Mouse (Mus musculus): ENCODE measurements around the gene Gpr3. TPM values are rescaled to one million over a fixed set of nuclear protein-coding genes. Genes with fewer than 3 reads are reported as not detected.
A peak's percentile ranks its signal among the peaks of the same experiment; 100 is the strongest.

Gene Gpr3
- polyA plus RNA-seq, 1 experiment, result 16.1 TPM

GRCm38 (mm10) chr4:133250609-133251008 lies 38.3 kb upstream of the Gpr3 start:
- peak overlapping the region; percentile 19 for H3K4me3 ChIP-seq (ENCODE audit: insufficient read depth, low read length)
- no peaks in the 10 kb centered on the region for H3K4me1 ChIP-seq (ENCODE audit: control insufficient read depth, insufficient read depth, low read length)
- H3K27ac ChIP-seq (ENCODE audit: insufficient read depth, low read length), result no peak overlapping the region
- TF ChIP-seq POLR2A (IDR thresholded peaks at IDR 0.05; ENCODE audit: extremely low read depth, insufficient read depth, low read length) (no peak), CTCF (IDR thresholded peaks at IDR 0.05; ENCODE audit: extremely low read depth, insufficient read depth, low read length) (peak; percentile 53)

GRCm38 (mm10) chr4:133247806-133248449 lies 35.6 kb upstream of the Gpr3 start:
- TF ChIP-seq CTCF (IDR thresholded peaks at IDR 0.05; ENCODE audit: extremely low read depth, insufficient read depth, low read length), result no peak
- no peak for TF ChIP-seq POLR2A (IDR thresholded peaks at IDR 0.05; ENCODE audit: extremely low read depth, insufficient read depth, low read length)
- no peak overlapping the region for H3K4me3 ChIP-seq (ENCODE audit: insufficient read depth, low read length)

GRCm38 (mm10) chr4:133247072-133247471 lies 34.7 kb upstream of the Gpr3 start:
- Histone ChIP-seq H3K4me1 (ENCODE audit: control insufficient read depth, insufficient read depth, low read length) (no peaks in the 10 kb centered on the region), H3K4me3 (ENCODE audit: insufficient read depth, low read length) (no peak overlapping the region), H3K27ac (ENCODE audit: insufficient read depth, low read length) (no peak overlapping the region)
- TF ChIP-seq POLR2A (IDR thresholded peaks at IDR 0.05; ENCODE audit: extremely low read depth, insufficient read depth, low read length) (no peak), CTCF (IDR thresholded peaks at IDR 0.05; ENCODE audit: extremely low read depth, insufficient read depth, low read length) (no peak)

More at GRCm38 (mm10) chr4:133247806-133248449, 35.6 kb upstream of the Gpr3 start:
- Histone ChIP-seq H3K27ac (ENCODE audit: insufficient read depth, low read length) (no peak overlapping the region), H3K4me1 (ENCODE audit: control insufficient read depth, insufficient read depth, low read length) (no peaks in the 10 kb centered on the region)

- Histone ChIP-seq H3K4me3 (ENCODE audit: insufficient read depth, low read length) (no peak overlapping the region), H3K27ac (ENCODE audit: insufficient read depth, low read length) (no peak overlapping the region), H3K4me1 (ENCODE audit: control insufficient read depth, insufficient read depth, low read length) (no peaks in the 10 kb centered on the region)
- no peak for TF ChIP-seq CTCF (IDR thresholded peaks at IDR 0.05; ENCODE audit: extremely low read depth, insufficient read depth, low read length)
- no peak for TF ChIP-seq POLR2A (IDR thresholded peaks at IDR 0.05; ENCODE audit: extremely low read depth, insufficient read depth, low read length)
Observed at GRCm38 (mm10) chr4:133244289-133244688, 32.0 kb upstream of the Gpr3 start.

- Histone ChIP-seq H3K4me1 (ENCODE audit: control insufficient read depth, insufficient read depth, low read length) (no peaks in the 10 kb centered on the region), H3K27ac (ENCODE audit: insufficient read depth, low read length) (no peak overlapping the region), H3K4me3 (ENCODE audit: insufficient read depth, low read length) (no peak overlapping the region)
- TF ChIP-seq POLR2A (IDR thresholded peaks at IDR 0.05; ENCODE audit: extremely low read depth, insufficient read depth, low read length) (no peak), CTCF (IDR thresholded peaks at IDR 0.05; ENCODE audit: extremely low read depth, insufficient read depth, low read length) (no peak)
Observed at GRCm38 (mm10) chr4:133243538-133243937, 31.2 kb upstream of the Gpr3 start.

- Histone ChIP-seq H3K27ac (ENCODE audit: insufficient read depth, low read length) (no peak overlapping the region), H3K4me3 (ENCODE audit: insufficient read depth, low read length) (no peak overlapping the region), H3K4me1 (ENCODE audit: control insufficient read depth, insufficient read depth, low read length) (no peaks in the 10 kb centered on the region)
- TF ChIP-seq POLR2A (IDR thresholded peaks at IDR 0.05; ENCODE audit: extremely low read depth, insufficient read depth, low read length) (no peak), CTCF (IDR thresholded peaks at IDR 0.05; ENCODE audit: extremely low read depth, insufficient read depth, low read length) (no peak)
Observed at GRCm38 (mm10) chr4:133242710-133243109, 30.4 kb upstream of the Gpr3 start.

GRCm38 (mm10) chr4:133241910-133242309 lies 29.6 kb upstream of the Gpr3 start:
- Histone ChIP-seq H3K4me1 (ENCODE audit: control insufficient read depth, insufficient read depth, low read length) (no peaks in the 10 kb centered on the region), H3K4me3 (ENCODE audit: insufficient read depth, low read length) (peak overlapping the region; percentile 40), H3K27ac (ENCODE audit: insufficient read depth, low read length) (no peak overlapping the region)
- TF ChIP-seq POLR2A (IDR thresholded peaks at IDR 0.05; ENCODE audit: extremely low read depth, insufficient read depth, low read length) (no peak), CTCF (IDR thresholded peaks at IDR 0.05; ENCODE audit: extremely low read depth, insufficient read depth, low read length) (no peak)

GRCm38 (mm10) chr4:133240934-133241908 lies 28.9 kb upstream of the Gpr3 start:
- peak overlapping the region; percentile 40 for H3K4me3 ChIP-seq (ENCODE audit: insufficient read depth, low read length)
- no peak for TF ChIP-seq CTCF (IDR thresholded peaks at IDR 0.05; ENCODE audit: extremely low read depth, insufficient read depth, low read length)
- peak; percentile 85; the same call in 1 of the 2 replicates for TF ChIP-seq POLR2A (IDR thresholded peaks at IDR 0.05; ENCODE audit: extremely low read depth, insufficient read depth, low read length)
- H3K27ac ChIP-seq (ENCODE audit: insufficient read depth, low read length), result peak overlapping the region; percentile 83
- no peaks in the 10 kb centered on the region for H3K4me1 ChIP-seq (ENCODE audit: control insufficient read depth, insufficient read depth, low read length)

- Histone ChIP-seq H3K4me3 (ENCODE audit: insufficient read depth, low read length) (peak within 1 kb of the TSS; percentile 40), H3K4me1 (ENCODE audit: control insufficient read depth, insufficient read depth, low read length) (no peaks in the 10 kb centered on the region), H3K27ac (ENCODE audit: insufficient read depth, low read length) (peak within 1 kb of the TSS; percentile 83)
- peak; percentile 56 for TF ChIP-seq POLR2A (IDR thresholded peaks at IDR 0.05; ENCODE audit: extremely low read depth, insufficient read depth, low read length)
- TF ChIP-seq CTCF (IDR thresholded peaks at IDR 0.05; ENCODE audit: extremely low read depth, insufficient read depth, low read length), result no peak
Observed at GRCm38 (mm10) chr4:133240490-133240921, 28.2 kb upstream of the Gpr3 start, which contains the start of gene Map3k6. Gene Map3k6 (plus strand): TSS chr4:133240818.
